Mouse (Mus musculus) ES-E14 (cell line): Measurements from ENCODE around the gene Tgfbrap1. TPM values are rescaled to one million over a fixed set of nuclear protein-coding genes. Genes with fewer than 3 reads are reported as not detected.

Experiments
- DNase-seq: peaks from one replicate; pipeline ENCODE4 v3.0.0-alpha.2; 2013; ENCODE audit warnings: low read depth, low spot score
- H3K27ac ChIP-seq: 2 replicates; pipeline ENCODE4 v1.5.1; 2012; ENCODE audit warnings: low read depth, mild to moderate bottlenecking, low read length, moderate library complexity, mixed read lengths; ENCODE audit not compliant: poor library complexity, insufficient read depth, severe bottlenecking
- H3K36me3 ChIP-seq: 2 replicates; pipeline ENCODE4 v1.6.1; 2012; ENCODE audit warnings: mild to moderate bottlenecking, low read length, moderate library complexity, mixed read lengths; ENCODE audit not compliant: control insufficient read depth, poor library complexity, insufficient read depth, severe bottlenecking
- H3K4me1 ChIP-seq, 2 experiments: fragments of 150-350 bp in 1 of 2; sonication (generic) in 1 of 2; 2 replicates each; pipeline ENCODE4 v1.6.1; 2012; ENCODE audit warnings: low read length in 2 of 2, mild to moderate bottlenecking in 1 of 2, mixed read lengths in 1 of 2; ENCODE audit not compliant: control insufficient read depth in 2 of 2, insufficient read depth in 2 of 2, poor library complexity in 1 of 2
- H3K4me3 ChIP-seq, 2 experiments: fragments of 150-350 bp in 1 of 2; sonication (generic) in 1 of 2; 2 replicates each; pipeline ENCODE4 v1.5.1; 2012; ENCODE audit warnings: low read length in 2 of 2, low read depth in 1 of 2, mild to moderate bottlenecking in 1 of 2, mixed read lengths in 1 of 2; ENCODE audit not compliant: insufficient read depth in 1 of 2, poor library complexity in 1 of 2, severe bottlenecking in 1 of 2
- H3K9ac ChIP-seq: 2 replicates; pipeline ENCODE4 v1.6.1; 2012; ENCODE audit warnings: low read depth, mild to moderate bottlenecking, low read length, mixed read lengths; ENCODE audit not compliant: poor library complexity, insufficient read depth, severe bottlenecking
- H3K9me3 ChIP-seq: fragments of 150-350 bp; sonication (generic); 2 replicates; pipeline ENCODE4 v1.6.1; 2012; ENCODE audit warnings: low read depth, mild to moderate bottlenecking, low read length; ENCODE audit not compliant: control insufficient read depth, insufficient read depth
- CHD2 ChIP-seq: IDR thresholded peaks from 2 replicates; pipeline ENCODE4 v1.6.1; 2014; ENCODE audit warnings: mild to moderate bottlenecking, low read depth, low read length, inconsistent platforms
- HCFC1 ChIP-seq: IDR thresholded peaks from 2 replicates; pipeline ENCODE4 v1.6.1; 2012; ENCODE audit warnings: low read length, inconsistent platforms, borderline replicate concordance; ENCODE audit not compliant: insufficient read depth
- MAFK ChIP-seq: IDR thresholded peaks from 2 replicates; pipeline ENCODE4 v1.6.1; 2014; ENCODE audit warnings: mild to moderate bottlenecking, low read depth, low read length, inconsistent platforms; ENCODE audit not compliant: insufficient read depth
- ZC3H11A ChIP-seq: IDR thresholded peaks from 2 replicates; pipeline ENCODE4 v1.6.1; 2012; ENCODE audit warnings: low read depth, mild to moderate bottlenecking, inconsistent platforms, low read length, borderline replicate concordance
- ZNF384 ChIP-seq: IDR thresholded peaks from 2 replicates; pipeline ENCODE4 v1.6.1; 2012; ENCODE audit warnings: low read depth, low read length, inconsistent platforms
- in situ Hi-C, 2 experiments: fragments of 600-800 bp; cut with MboI; formaldehyde crosslinking; loops; one replicate each; pipeline ENCODE4 v1.15.1; 2025; ENCODE audit warnings: low sequenced_read_pairs in 2 of 2, inconsistent platforms in 1 of 2; ENCODE audit not compliant: unreplicated experiment in 2 of 2
- total RNA-seq: library from RNA; depleted of rRNA; stranded (reverse); fragments of 300-350 nt; gene quantifications from 2 replicates; pipeline ENCODE4 v1.2.3, GENCODE M21; 2012

Gene Tgfbrap1
- total RNA-seq, 1 experiment = 6.2 TPM

DNA sequence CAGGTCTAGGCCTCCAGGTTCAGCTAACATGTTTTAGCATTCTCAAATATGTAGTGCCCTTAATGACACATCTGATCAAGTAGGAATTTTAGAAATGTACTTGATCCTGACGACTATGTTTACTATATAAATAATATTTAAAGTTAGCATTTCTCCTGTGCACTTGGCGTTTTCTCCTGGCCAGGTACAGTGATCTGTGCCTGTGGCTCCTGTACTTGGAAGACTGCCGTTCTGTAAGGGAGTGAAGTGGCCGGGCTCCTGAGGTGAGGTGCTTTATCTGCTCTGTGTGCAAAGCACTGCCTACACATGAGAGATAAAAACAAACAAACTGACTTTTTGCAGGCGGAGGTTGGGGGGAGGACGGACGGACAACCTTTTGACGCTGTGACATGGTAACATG is 31.9 kb downstream of the Tgfbrap1 start:
- no peak for DNase-seq
- Histone ChIP-seq H3K9ac (no peak overlapping the region), H3K4me3 (no peak overlapping the region), H3K27ac (no peak overlapping the region), H3K36me3 (no peaks in the 10 kb centered on the region; the same call in 1 of the 2 replicates), H3K9me3 (no peaks in the 10 kb centered on the region), H3K4me1 (no peaks in the 10 kb centered on the region)
- in situ Hi-C loops = loop anchor here in 1 of 2 experiments (25.0 kb wide), 1 partner anchor 154 kb away; no protein-coding TSS in a partner anchor
- no peak for TF ChIP-seq HCFC1
- no peak for TF ChIP-seq CHD2
- TF ChIP-seq ZNF384 = no peak
- TF ChIP-seq ZC3H11A = no peak
- TF ChIP-seq MAFK = no peak

DNA sequence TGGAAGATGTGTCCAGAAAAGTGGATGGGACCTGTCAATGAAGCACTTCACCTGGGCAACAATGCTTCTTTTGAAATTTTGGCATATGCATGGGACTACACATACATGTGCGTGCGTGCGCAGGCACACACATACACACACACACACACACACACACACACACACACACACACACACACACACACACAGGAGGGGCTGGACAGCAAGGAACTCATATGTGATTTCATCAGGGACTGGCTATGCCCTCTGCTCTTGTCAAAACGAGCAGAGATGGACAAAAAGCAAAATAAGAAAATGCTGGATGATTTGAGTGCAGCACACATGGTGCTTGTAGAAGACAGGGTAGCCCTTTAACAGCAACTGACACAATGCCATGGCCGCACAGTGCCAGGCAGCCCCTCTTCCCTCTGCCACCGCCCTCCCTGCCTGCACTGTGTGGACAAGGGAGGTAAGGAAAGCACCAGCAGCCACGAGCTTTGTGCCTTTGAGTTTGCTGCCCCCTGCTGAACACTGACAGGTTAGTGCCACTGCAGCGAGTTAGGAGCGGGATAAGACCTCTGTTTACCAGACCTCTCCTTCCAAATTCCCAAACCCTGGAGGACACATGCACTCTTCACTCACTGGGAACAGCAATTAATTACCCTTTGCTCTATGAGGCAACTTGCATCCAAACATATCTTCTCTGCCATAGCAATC is 32.7 kb downstream of the Tgfbrap1 start:
- Histone ChIP-seq H3K36me3 (no peaks in the 10 kb centered on the region; the same call in 1 of the 2 replicates), H3K4me1 (no peaks in the 10 kb centered on the region), H3K4me3 (no peak overlapping the region), H3K9ac (no peak overlapping the region), H3K27ac (no peak overlapping the region), H3K9me3 (no peaks in the 10 kb centered on the region)
- DNase-seq = peak; percentile 65
- no peak for TF ChIP-seq HCFC1
- TF ChIP-seq ZC3H11A = peak; percentile 57; the same call in 1 of the 2 replicates
- in situ Hi-C loops = loop anchor here in 1 of 2 experiments (25.0 kb wide), 1 partner anchor 153 kb away; no protein-coding TSS in a partner anchor

DNA sequence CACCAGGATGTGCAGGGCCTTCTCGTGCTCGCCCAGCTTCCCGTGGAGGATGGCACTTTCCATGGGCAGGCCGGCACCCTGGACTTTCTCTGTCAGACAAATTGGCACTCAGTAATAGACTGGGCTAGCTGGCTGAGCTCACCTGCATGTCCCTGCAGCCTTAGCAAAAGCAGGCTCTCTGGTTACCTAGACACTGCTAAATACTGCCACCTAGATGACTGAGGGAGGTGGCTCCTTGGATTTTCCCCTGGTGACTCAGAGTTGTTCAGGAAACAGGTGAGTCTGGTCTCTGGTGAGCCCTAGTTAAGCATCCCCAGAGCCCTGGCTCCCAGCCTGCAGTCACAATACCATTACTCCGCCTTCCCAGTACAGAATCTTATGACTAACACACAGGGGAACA is 46.5 kb downstream of the Tgfbrap1 start:
- TF ChIP-seq ZC3H11A (no peak), HCFC1 (no peak), MAFK (no peak), CHD2 (no peak), ZNF384 (no peak)
- no peaks in the 10 kb centered on the region for H3K9me3 ChIP-seq
- H3K4me1 ChIP-seq = no peaks in the 10 kb centered on the region
- H3K27ac ChIP-seq = no peak overlapping the region
- no peak for DNase-seq
- H3K9ac ChIP-seq = no peak overlapping the region
- peaks cover 7% of the 10 kb centered on the region; the same call in 1 of the 2 replicates for H3K36me3 ChIP-seq
- in situ Hi-C loops = loop anchor here (10.0 to 25.0 kb wide), 2 partner anchors 137 to 140 kb away; no protein-coding TSS in a partner anchor
- no peak overlapping the region for H3K4me3 ChIP-seq

DNA sequence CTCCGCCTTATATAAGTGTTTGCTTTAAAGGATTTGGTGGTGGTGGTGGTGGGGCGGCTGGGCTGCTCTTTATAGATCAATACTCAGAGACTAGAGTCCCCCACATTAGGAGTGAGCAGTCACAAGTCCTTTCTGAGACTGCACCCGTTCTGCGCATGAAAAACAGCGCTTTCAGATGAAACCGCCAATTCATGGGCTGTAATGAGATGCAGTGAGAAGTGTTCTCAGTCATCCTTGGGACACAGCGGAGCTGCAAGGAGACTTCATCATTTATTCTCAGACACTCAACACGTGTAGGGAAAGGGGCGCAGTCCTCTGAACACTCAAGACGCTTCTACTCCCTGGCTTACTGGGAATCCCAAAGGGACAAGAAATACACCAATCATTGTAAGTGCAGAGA is 50.6 kb downstream of the Tgfbrap1 start:
- no peak overlapping the region for H3K9ac ChIP-seq
- in situ Hi-C loops = no loop called here
- H3K27ac ChIP-seq = no peak overlapping the region
- no peak for DNase-seq
- no peaks in the 10 kb centered on the region for H3K9me3 ChIP-seq
- TF ChIP-seq MAFK (no peak), HCFC1 (no peak), ZC3H11A (no peak), CHD2 (no peak)
- H3K4me3 ChIP-seq = no peak overlapping the region
- peaks cover 4% of the 10 kb centered on the region; the same call in 1 of the 2 replicates for H3K36me3 ChIP-seq
- no peaks in the 10 kb centered on the region for H3K4me1 ChIP-seq

DNA sequence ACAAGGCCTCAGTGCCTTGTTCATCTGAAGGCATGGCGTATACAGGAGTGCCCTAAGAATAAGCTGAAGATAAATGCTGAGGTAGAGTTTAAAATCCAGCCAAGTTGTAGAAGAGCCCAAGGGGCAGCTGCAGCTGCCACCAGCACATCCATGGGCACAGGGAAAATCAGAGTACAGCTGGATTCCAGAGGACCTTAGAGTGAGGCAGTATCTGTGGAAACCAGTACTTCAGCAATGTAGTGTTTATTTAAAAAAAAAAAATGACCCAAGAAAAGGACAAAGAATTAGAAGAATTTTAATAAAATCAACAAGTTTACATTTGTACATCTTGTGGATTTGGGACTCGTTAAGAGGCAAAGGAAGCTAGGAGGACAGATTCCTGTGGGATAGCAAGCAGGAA is 51.4 kb downstream of the Tgfbrap1 start:
- H3K4me3 ChIP-seq = no peak overlapping the region
- no peak for TF ChIP-seq ZC3H11A
- no peak for TF ChIP-seq MAFK
- no peak for TF ChIP-seq HCFC1
- no peak for TF ChIP-seq CHD2
- no peak for TF ChIP-seq ZNF384
- H3K4me1 ChIP-seq = no peaks in the 10 kb centered on the region
- H3K36me3 ChIP-seq = peaks cover 4% of the 10 kb centered on the region; the same call in 1 of the 2 replicates
- no peak overlapping the region for H3K9ac ChIP-seq
- in situ Hi-C loops = no loop called here
- no peaks in the 10 kb centered on the region for H3K9me3 ChIP-seq
- no peak overlapping the region for H3K27ac ChIP-seq
- no peak for DNase-seq
